Comparison of ENCODE assay signal across 16 mouse cellular contexts in genomic region chr9:10268836-10269235, GRCm38 (mm10).
DNase-seq lines count a peak whose midpoint lies in the region; ATAC-seq lines count a peak whose summit lies in the region.
"Had no signal": no experiment of that assay in that cellular context is flagged by ENCODE, and none has a peak within 500 bp of the region (broad histone marks: within the 10 kb centered on the region; RNA-seq: fewer than 3 reads in every experiment).

No protein-coding gene starts in this region.

- peak; percentile 33; the same call in 1 of the 2 replicates for ATAC-seq in midbrain, embryonic 11.5 days (ENCODE audit: low FRiP score)
- peak; percentile 44 for ATAC-seq in forebrain, embryonic 16.5 days
- peak; percentile 40; the same call in 1 of the 2 replicates for ATAC-seq in midbrain, embryonic 13.5 days
- ATAC-seq in liver, embryonic 11.5 days (replicated peaks; ENCODE audit: low FRiP score): no peak

- no peaks in the 10 kb centered on the region for H3K27me3 ChIP-seq in midbrain, embryonic 11.5 days (ENCODE audit: control insufficient read depth, insufficient read depth, low read length)
- H3K27me3 ChIP-seq in midbrain, embryonic 10.5 days (ENCODE audit: low read depth, poor library complexity, severe bottlenecking): no peaks in the 10 kb centered on the region
- no peaks in the 10 kb centered on the region for H3K27me3 ChIP-seq in forebrain, embryonic 16.5 days (replicated peaks; ENCODE audit: control insufficient read depth, insufficient read depth, low read length)
- no peaks in the 10 kb centered on the region for H3K27me3 ChIP-seq in midbrain, embryonic 13.5 days
- H3K27me3 ChIP-seq in liver, embryonic 11.5 days (replicated peaks; ENCODE audit: control insufficient read depth, insufficient read depth, low read length): no peaks in the 10 kb centered on the region
- H3K27me3 ChIP-seq: kidney, embryonic 15.5 days had no signal

- H3K4me2 ChIP-seq in midbrain, embryonic 11.5 days: no peak overlapping the region
- no peak overlapping the region for H3K4me2 ChIP-seq in forebrain, embryonic 16.5 days (ENCODE audit: low read length)
- H3K4me2 ChIP-seq in midbrain, embryonic 13.5 days (replicated peaks): no peak overlapping the region
- no peak overlapping the region for H3K4me2 ChIP-seq in liver, embryonic 11.5 days
- H3K4me2 ChIP-seq: kidney, embryonic 15.5 days had no signal

- no peak overlapping the region for H3K9ac ChIP-seq in midbrain, embryonic 11.5 days (ENCODE audit: low read length)
- no peak overlapping the region for H3K9ac ChIP-seq in forebrain, embryonic 16.5 days (replicated peaks; ENCODE audit: low read depth, low read length)
- no peak overlapping the region for H3K9ac ChIP-seq in midbrain, embryonic 13.5 days (replicated peaks)
- H3K9ac ChIP-seq in liver, embryonic 11.5 days (ENCODE audit: low read depth, low read length): no peak overlapping the region
- H3K9ac ChIP-seq: kidney, embryonic 15.5 days had no signal

- peaks cover 11% of the 10 kb centered on the region; the same call in 1 of the 2 replicates for H3K4me1 ChIP-seq in midbrain, embryonic 11.5 days (ENCODE audit: control insufficient read depth, insufficient read depth, low read length)
- H3K4me1 ChIP-seq in midbrain, embryonic 10.5 days: peaks cover 11% of the 10 kb centered on the region
- H3K4me1 ChIP-seq in forebrain, embryonic 16.5 days (replicated peaks; ENCODE audit: control insufficient read depth, insufficient read depth, low read length): peaks cover 8% of the 10 kb centered on the region
- peaks cover 12% of the 10 kb centered on the region for H3K4me1 ChIP-seq in midbrain, embryonic 13.5 days (replicated peaks)
- no peaks in the 10 kb centered on the region for H3K4me1 ChIP-seq in liver, embryonic 11.5 days (replicated peaks; ENCODE audit: control insufficient read depth, insufficient read depth, low read length)
- H3K4me1 ChIP-seq: kidney, embryonic 15.5 days had no signal

- no peak overlapping the region for H3K27ac ChIP-seq in midbrain, embryonic 11.5 days (ENCODE audit: low read depth, low read length)
- H3K27ac ChIP-seq in midbrain, embryonic 10.5 days (replicated peaks): no peak overlapping the region
- H3K27ac ChIP-seq in forebrain, embryonic 16.5 days (ENCODE audit: low read length): peak overlapping the region; percentile 71
- peak overlapping the region; percentile 49 for H3K27ac ChIP-seq in midbrain, embryonic 13.5 days
- H3K27ac ChIP-seq in liver, embryonic 11.5 days (ENCODE audit: low read depth, low read length): no peak overlapping the region
- H3K27ac ChIP-seq: heart, adult 2 months; kidney, embryonic 15.5 days; macrophage had no signal

- no peaks in the 10 kb centered on the region for H3K9me3 ChIP-seq in midbrain, embryonic 11.5 days (ENCODE audit: control insufficient read depth, low read length)
- no peaks in the 10 kb centered on the region for H3K9me3 ChIP-seq in midbrain, embryonic 10.5 days (replicated peaks)
- H3K9me3 ChIP-seq in forebrain, embryonic 16.5 days (ENCODE audit: control insufficient read depth, low read length): no peaks in the 10 kb centered on the region
- H3K9me3 ChIP-seq in midbrain, embryonic 13.5 days: no peaks in the 10 kb centered on the region
- no peaks in the 10 kb centered on the region for H3K9me3 ChIP-seq in liver, embryonic 11.5 days (ENCODE audit: control insufficient read depth, low read length)
- H3K9me3 ChIP-seq: kidney, embryonic 15.5 days had no signal

- DNase-seq in midbrain, embryonic 11.5 days (ENCODE audit: low spot score, missing footprints): peak; percentile 83
- no peak for DNase-seq in midbrain, embryonic 10.5 days (ENCODE audit: low spot score)
- no peak for DNase-seq in ovary, postnatal 10 days (ENCODE audit: low spot score)
- DNase-seq in liver, embryonic 11.5 days (ENCODE audit: low spot score): no peak
- no peak for DNase-seq in cerebellum, postnatal 36 days
- DNase-seq: adrenal gland, adult 8-10 months; cerebellum, adult 2 months; heart, adult 2 months; heart, postnatal 10 days; liver; lung, adult 2 months; right cerebral cortex, postnatal 14 days had no signal

- WGBS in midbrain, embryonic 11.5 days: 59% methylated on average over 6 of the region's 6 CpGs
- WGBS in midbrain, embryonic 10.5 days: 77% methylated on average over 6 of the region's 6 CpGs
- 11% methylated on average over 6 of the region's 6 CpGs for WGBS in forebrain, embryonic 16.5 days
- 38% methylated on average over 6 of the region's 6 CpGs for WGBS in midbrain, embryonic 13.5 days
- WGBS in liver, embryonic 11.5 days: 74% methylated on average over 6 of the region's 6 CpGs

- no peaks in the 10 kb centered on the region for H3K36me3 ChIP-seq in midbrain, embryonic 11.5 days (ENCODE audit: control insufficient read depth, insufficient read depth, low read length)
- no peaks in the 10 kb centered on the region for H3K36me3 ChIP-seq in midbrain, embryonic 10.5 days
- H3K36me3 ChIP-seq in forebrain, embryonic 16.5 days (ENCODE audit: control insufficient read depth, insufficient read depth): no peaks in the 10 kb centered on the region
- no peaks in the 10 kb centered on the region for H3K36me3 ChIP-seq in midbrain, embryonic 13.5 days
- no peaks in the 10 kb centered on the region for H3K36me3 ChIP-seq in liver, embryonic 11.5 days (ENCODE audit: control insufficient read depth, insufficient read depth, low read length)
- H3K36me3 ChIP-seq: kidney, embryonic 15.5 days had no signal

- no peak overlapping the region for H3K4me3 ChIP-seq in midbrain, embryonic 11.5 days (ENCODE audit: low read depth, low read length)
- H3K4me3 ChIP-seq in midbrain, embryonic 10.5 days: no peak overlapping the region
- no peak overlapping the region for H3K4me3 ChIP-seq in forebrain, embryonic 16.5 days (replicated peaks; ENCODE audit: low read length)
- no peak overlapping the region for H3K4me3 ChIP-seq in midbrain, embryonic 13.5 days (replicated peaks)
- H3K4me3 ChIP-seq in liver, embryonic 11.5 days (ENCODE audit: low read depth, low read length): no peak overlapping the region
- H3K4me3 ChIP-seq: heart, adult 2 months; kidney, embryonic 15.5 days had no signal

Comparison
In these comparisons a context has a peak if more than half of its experiments do, and no peak if none do; other contexts are left out.
1. H3K27ac ChIP-seq: peak in forebrain, embryonic 16.5 days (single experiment) and midbrain, embryonic 13.5 days (single experiment); none in midbrain, embryonic 11.5 days (single experiment), midbrain, embryonic 10.5 days (single experiment) and liver, embryonic 11.5 days (single experiment).